Mouse (Mus musculus): ENCODE results near the gene Ern2. TPM values are rescaled to one million over a fixed set of nuclear protein-coding genes. Genes with fewer than 3 reads are reported as not detected.

The Ern2 gene
- total RNA-seq (2021), result not detected

- DNase-seq, result no peak
These were observed at the start of gene Ern2 for GRCm38 (mm10) chr7:122186043-122186442. Gene Ern2 (minus strand): TSS chr7:122186207.

GRCm38 (mm10) chr7:122230866-122231265 is 44.9 kb upstream of the Ern2 start:
- DNase-seq, result no peak

- no peak for DNase-seq
These were observed 43.9 kb upstream of the Ern2 start for GRCm38 (mm10) chr7:122229916-122230315.

- DNase-seq, result no peak
These were observed 43.3 kb upstream of the Ern2 start for GRCm38 (mm10) chr7:122229306-122229705.

GRCm38 (mm10) chr7:122226744-122227143 is 40.7 kb upstream of the Ern2 start:
- DNase-seq, result no peak

GRCm38 (mm10) chr7:122226020-122226742 is 40.2 kb upstream of the Ern2 start:
- DNase-seq, result no peak

GRCm38 (mm10) chr7:122219315-122219801 is 33.4 kb upstream of the Ern2 start, which contains the start of gene Chp2:
Gene Chp2 (plus strand): TSS chr7:122219496.
- peak; percentile 26 for DNase-seq

- no peak for DNase-seq
These were observed 22.4 kb upstream of the Ern2 start for GRCm38 (mm10) chr7:122208276-122209021.

GRCm38 (mm10) chr7:122206121-122206520 is 20.1 kb upstream of the Ern2 start:
- no peak for DNase-seq

GRCm38 (mm10) chr7:122203936-122204335 is 17.9 kb upstream of the Ern2 start:
- no peak for DNase-seq

- peak; percentile 24 for DNase-seq
These were observed 13.3 kb upstream of the Ern2 start for GRCm38 (mm10) chr7:122199296-122199695.

- DNase-seq, result peak; percentile 58
These were observed 11.3 kb upstream of the Ern2 start for GRCm38 (mm10) chr7:122197306-122197705.

GRCm38 (mm10) chr7:122196771-122197170 is 10.8 kb upstream of the Ern2 start:
- no peak for DNase-seq

GRCm38 (mm10) chr7:122193919-122194318 is 7.9 kb upstream of the Ern2 start:
- DNase-seq, result no peak

- DNase-seq, result no peak
These were observed 5.1 kb upstream of the Ern2 start for GRCm38 (mm10) chr7:122191097-122191496.

- peak; percentile 59 for DNase-seq
These were observed 3.5 kb upstream of the Ern2 start for GRCm38 (mm10) chr7:122189484-122189883.

- DNase-seq, result no peak
These were observed 1.4 kb downstream of the Ern2 start for GRCm38 (mm10) chr7:122184569-122184968.

- no peak for DNase-seq
These were observed 5.3 kb downstream of the Ern2 start for GRCm38 (mm10) chr7:122180720-122181119.

GRCm38 (mm10) chr7:122171613-122172012 is 14.4 kb downstream of the Ern2 start:
- DNase-seq, result no peak

- DNase-seq, result no peak
These were observed 15.3 kb downstream of the Ern2 start for GRCm38 (mm10) chr7:122170705-122171104.

GRCm38 (mm10) chr7:122167203-122167602 is 18.8 kb downstream of the Ern2 start:
- DNase-seq, result no peak

- DNase-seq, result no peak
These were observed 22.2 kb downstream of the Ern2 start for GRCm38 (mm10) chr7:122163766-122164165.

GRCm38 (mm10) chr7:122160037-122160436 is 26.0 kb downstream of the Ern2 start:
- DNase-seq, result no peak
